Mouse (Mus musculus) heart, embryonic 14.5 days (tissue): ENCODE results near the gene Rrbp1. TPM values are rescaled to one million over a fixed set of nuclear protein-coding genes. Genes with fewer than 3 reads are reported as not detected.

ENCODE experiments used
- ATAC-seq: fragments of 200-750 bp; cut with Nextera tagmentation; 2 replicates; pipeline ENCODE4 v1.8.0; 2017; ENCODE audit warnings: low read depth, moderate TSS enrichment; ENCODE audit not compliant: insufficient number of reproducible peaks, insufficient read depth, low FRiP score
- H3K27ac ChIP-seq, 2 experiments: fragments of 200-500 bp in 1 of 2; fragments of 300-500 bp in 1 of 2; sonication (generic) in 1 of 2; replicated peaks in 1 of 2; 2 replicates each; pipeline ENCODE4 v1.5.1; 2012 to 2014; ENCODE audit warnings: low read depth in 2 of 2, low read length in 2 of 2, control low read depth in 1 of 2, mild to moderate bottlenecking in 1 of 2, mixed read lengths in 1 of 2; ENCODE audit not compliant: control insufficient read depth in 1 of 2, insufficient read depth in 1 of 2
- H3K27me3 ChIP-seq: fragments of 300-500 bp; sonication (generic); 2 replicates; pipeline ENCODE4 v1.6.1; 2014; ENCODE audit warnings: mild to moderate bottlenecking, low read length, control low read depth; ENCODE audit not compliant: control insufficient read depth, insufficient read depth
- H3K36me3 ChIP-seq: fragments of 300-500 bp; sonication (generic); 2 replicates; pipeline ENCODE4 v1.6.1; 2014; ENCODE audit warnings: mild to moderate bottlenecking, control low read depth, low read length, mixed read lengths; ENCODE audit not compliant: control insufficient read depth, insufficient read depth
- H3K4me1 ChIP-seq, 2 experiments: fragments of 200-500 bp in 1 of 2; fragments of 300-500 bp in 1 of 2; sonication (generic) in 1 of 2; 2 replicates each; pipeline ENCODE4 v1.6.1; 2012 to 2014; ENCODE audit warnings: low read length in 2 of 2, control low read depth in 1 of 2, mixed read lengths in 1 of 2; ENCODE audit not compliant: control insufficient read depth in 2 of 2, insufficient read depth in 2 of 2
- H3K4me2 ChIP-seq: fragments of 300-500 bp; sonication (generic); 2 replicates; pipeline ENCODE4 v1.6.1; 2014; ENCODE audit warnings: mild to moderate bottlenecking, low read length
- H3K4me3 ChIP-seq, 2 experiments: fragments of 200-500 bp in 1 of 2; fragments of 300-500 bp in 1 of 2; sonication (generic) in 1 of 2; 2 replicates each; pipeline ENCODE4 v1.5.1; 2012 to 2014; ENCODE audit warnings: low read length in 2 of 2, mild to moderate bottlenecking in 2 of 2, control low read depth in 1 of 2, low read depth in 1 of 2, moderate library complexity in 1 of 2; ENCODE audit not compliant: control insufficient read depth in 1 of 2, insufficient read depth in 1 of 2
- H3K9ac ChIP-seq: fragments of 300-500 bp; sonication (generic); 2 replicates; pipeline ENCODE4 v1.6.1; 2014; ENCODE audit warnings: mild to moderate bottlenecking, low read length
- H3K9me3 ChIP-seq: fragments of 300-500 bp; sonication (generic); 2 replicates; pipeline ENCODE4 v1.6.1; 2016; ENCODE audit warnings: low read length, control low read depth; ENCODE audit not compliant: control insufficient read depth
- WGBS: fragments of 180-500 bp; shearing (Covaris S2); extraction: QIAGEN DNeasy Blood & Tissue Kit; methylation state at CpG from one replicate; pipeline ENCODE4 v1.1.7; 2014; 5-methylcytosine and 5-hydroxymethylcytosine counted together
- polyA plus RNA-seq: library from polyadenylated mRNA; unstranded; fragments of >200 nt; fragmentation: Nextera tagmentation; extraction: Ambion mirVana; gene quantifications from 2 replicates; pipeline ENCODE4 v1.2.1, GENCODE M21; 2014

Gene Rrbp1
- polyA plus RNA-seq, 1 experiment from 2014 or later, result 61.8 TPM

- H3K27ac ChIP-seq, result no peak overlapping the region
- no peaks in the 10 kb centered on the region for H3K27me3 ChIP-seq
- no peak overlapping the region for H3K4me2 ChIP-seq
- H3K4me1 ChIP-seq, result peaks cover 9 to 29% of the 10 kb centered on the region in 2 experiments
- WGBS, result 83% methylated on average over 4 of the region's 4 CpGs
- no peak for ATAC-seq
- H3K9ac ChIP-seq, result no peak overlapping the region
- H3K9me3 ChIP-seq, result no peaks in the 10 kb centered on the region
- peaks cover 94% of the 10 kb centered on the region for H3K36me3 ChIP-seq
- no peak overlapping the region for H3K4me3 ChIP-seq
Measured at GRCm38 (mm10) chr2:143953944-143954343, 57.1 kb downstream of the Rrbp1 start.

GRCm38 (mm10) chr2:143951546-143952315 lies 59.3 kb downstream of the Rrbp1 start:
- no peaks in the 10 kb centered on the region for H3K27me3 ChIP-seq
- peaks cover 21 to 50% of the 10 kb centered on the region in 2 experiments for H3K4me1 ChIP-seq
- H3K9me3 ChIP-seq, result no peaks in the 10 kb centered on the region
- WGBS, result 63% methylated on average over 5 of the region's 5 CpGs
- H3K36me3 ChIP-seq, result peaks cover 100% of the 10 kb centered on the region
- H3K9ac ChIP-seq, result no peak overlapping the region
- H3K4me3 ChIP-seq, result no peak overlapping the region
- no peak overlapping the region for H3K4me2 ChIP-seq
- peak overlapping the region; percentile 13 to 44; a peak in 1 of 4 replicates for H3K27ac ChIP-seq
- no peak for ATAC-seq

- Histone ChIP-seq H3K4me1 (peaks cover 26 to 56% of the 10 kb centered on the region in 2 experiments), H3K36me3 (peaks cover 100% of the 10 kb centered on the region), H3K4me3 (no peak overlapping the region), H3K9ac (no peak overlapping the region), H3K27ac (peak overlapping the region in 1 of 2 experiments; percentile 44; a peak in 1 of 4 replicates), H3K4me2 (no peak overlapping the region), H3K27me3 (no peaks in the 10 kb centered on the region), H3K9me3 (no peaks in the 10 kb centered on the region)
- ATAC-seq, result no peak
- 50% methylated on average over 1 of the region's 1 CpGs for WGBS
Measured at GRCm38 (mm10) chr2:143951028-143951420, 60.0 kb downstream of the Rrbp1 start.

GRCm38 (mm10) chr2:143950290-143951027 lies 60.6 kb downstream of the Rrbp1 start:
- Histone ChIP-seq H3K27ac (0 out of 4 replicates have a peak overlapping the region, but pooled peaks of 1 of the 2 experiments have one; percentile 44), H3K4me3 (no peak overlapping the region), H3K9ac (no peak overlapping the region), H3K4me2 (no peak overlapping the region), H3K36me3 (peaks cover 100% of the 10 kb centered on the region), H3K4me1 (peaks cover 26 to 56% of the 10 kb centered on the region in 2 experiments), H3K27me3 (no peaks in the 10 kb centered on the region), H3K9me3 (no peaks in the 10 kb centered on the region)
- 51% methylated on average over 5 of the region's 5 CpGs for WGBS
- no peak for ATAC-seq

GRCm38 (mm10) chr2:143949217-143949616 lies 61.8 kb downstream of the Rrbp1 start:
- no peak overlapping the region for H3K4me3 ChIP-seq
- no peak overlapping the region for H3K27ac ChIP-seq
- no peak for ATAC-seq
- no peak overlapping the region for H3K4me2 ChIP-seq
- no peaks in the 10 kb centered on the region for H3K27me3 ChIP-seq
- WGBS, result 83% methylated on average over 6 of the region's 6 CpGs
- peaks cover 100% of the 10 kb centered on the region for H3K36me3 ChIP-seq
- no peaks in the 10 kb centered on the region for H3K9me3 ChIP-seq
- H3K4me1 ChIP-seq, result peaks cover 26 to 56% of the 10 kb centered on the region in 2 experiments
- H3K9ac ChIP-seq, result no peak overlapping the region

GRCm38 (mm10) chr2:143948416-143948815 lies 62.6 kb downstream of the Rrbp1 start:
- H3K9ac ChIP-seq, result no peak overlapping the region; the same call in 1 of the 2 replicates
- 29% methylated on average over 4 of the region's 4 CpGs for WGBS
- peaks cover 26 to 56% of the 10 kb centered on the region in 2 experiments for H3K4me1 ChIP-seq

GRCm38 (mm10) chr2:143947981-143948380 lies 63.1 kb downstream of the Rrbp1 start:
- ATAC-seq, result no peak
- H3K27ac ChIP-seq, result peak overlapping the region; percentile 29 to 78
- WGBS, result 54% methylated on average over 3 of the region's 3 CpGs
- peaks cover 26 to 56% of the 10 kb centered on the region in 2 experiments for H3K4me1 ChIP-seq
- H3K9ac ChIP-seq, result no peak overlapping the region; the same call in 1 of the 2 replicates
- no peaks in the 10 kb centered on the region for H3K9me3 ChIP-seq
- no peaks in the 10 kb centered on the region for H3K27me3 ChIP-seq
- no peak overlapping the region for H3K4me2 ChIP-seq
- peaks cover 99% of the 10 kb centered on the region for H3K36me3 ChIP-seq
- H3K4me3 ChIP-seq, result no peak overlapping the region

More at GRCm38 (mm10) chr2:143948416-143948815, 62.6 kb downstream of the Rrbp1 start:
- no peak overlapping the region for H3K4me3 ChIP-seq
- no peaks in the 10 kb centered on the region for H3K9me3 ChIP-seq
- no peaks in the 10 kb centered on the region for H3K27me3 ChIP-seq
- peaks cover 100% of the 10 kb centered on the region for H3K36me3 ChIP-seq
- ATAC-seq, result peak; percentile 49; the same call in 1 of the 2 replicates
- H3K4me2 ChIP-seq, result no peak overlapping the region
- peak overlapping the region; percentile 29 to 78 for H3K27ac ChIP-seq
